Mouse (Mus musculus): Measurements from ENCODE around the gene Fto. TPM values are rescaled to one million over a fixed set of nuclear protein-coding genes. Genes with fewer than 3 reads are reported as not detected.

Gene Fto
- total RNA-seq, 2 experiments from 2014 or later, result 81.2 to 87.6 TPM

DNA sequence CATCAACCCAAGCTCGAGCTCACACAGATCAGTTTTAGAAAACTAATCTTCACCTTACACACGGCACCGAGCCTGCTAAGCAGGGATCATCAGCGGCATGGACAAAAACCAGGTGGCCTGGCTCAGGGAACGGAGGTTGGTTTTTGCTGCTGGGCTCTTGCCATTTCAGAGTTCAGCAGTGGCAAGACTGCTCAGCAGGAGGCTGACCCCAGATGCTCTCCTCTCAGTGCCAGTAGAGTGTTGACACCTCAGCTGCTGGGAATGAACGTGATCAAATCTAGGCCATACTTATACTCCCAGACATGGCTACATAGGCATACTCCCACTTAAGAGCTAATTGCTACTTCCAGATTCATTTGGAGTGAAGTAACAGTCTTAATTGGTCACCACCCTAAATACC is 245.1 kb downstream of the Fto start:
- no peak for DNase-seq (ENCODE audit: low spot score)

DNA sequence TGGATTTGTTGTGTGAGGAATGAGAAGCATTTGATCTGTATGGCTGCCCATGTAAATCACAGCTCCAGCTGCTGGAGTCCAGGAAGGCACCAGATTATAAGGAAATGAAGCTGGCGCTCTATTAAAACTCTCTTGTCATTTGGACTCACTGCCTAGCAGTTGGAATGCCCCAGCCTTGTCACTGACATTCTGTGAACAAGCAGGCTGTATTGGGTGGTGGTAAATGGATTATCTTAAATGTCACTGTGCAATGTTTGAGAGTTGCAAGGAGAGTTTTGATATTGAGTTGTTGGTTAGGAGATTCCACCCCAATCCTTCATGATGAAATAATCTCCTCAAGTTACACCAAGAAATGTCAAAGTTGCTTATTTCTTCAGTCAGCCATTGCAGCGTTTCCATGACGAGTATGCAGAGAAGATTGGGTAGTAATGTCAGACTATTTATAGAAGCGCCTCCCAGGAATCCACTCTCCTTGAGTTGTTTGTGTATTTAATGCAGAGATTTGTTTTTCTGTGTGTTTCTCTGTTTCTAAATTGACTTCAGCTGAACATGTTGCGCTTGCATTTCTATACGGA is 246.8 kb downstream of the Fto start:
- no peak for DNase-seq (ENCODE audit: low spot score)

DNA sequence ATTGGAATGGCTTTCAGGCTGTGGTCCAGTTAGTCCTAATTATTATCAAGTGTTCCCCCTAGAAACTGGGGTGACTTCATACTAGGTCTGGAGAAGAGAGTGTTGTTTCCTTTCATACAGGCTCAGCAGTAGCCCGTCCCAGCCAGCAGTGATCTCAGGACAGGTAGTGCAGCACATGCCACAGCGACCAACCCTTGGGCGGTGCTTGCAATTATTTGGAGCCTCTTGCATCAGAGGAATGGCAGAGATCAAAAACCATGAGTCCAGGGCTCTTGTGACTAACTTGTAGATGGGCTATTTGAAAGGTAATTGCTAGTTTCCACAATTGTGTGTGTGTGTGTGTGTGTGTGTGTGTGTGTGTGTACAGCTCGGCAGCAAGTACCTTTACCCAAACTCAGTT is 247.9 kb downstream of the Fto start:
- DNase-seq (ENCODE audit: low spot score), result no peak

DNA sequence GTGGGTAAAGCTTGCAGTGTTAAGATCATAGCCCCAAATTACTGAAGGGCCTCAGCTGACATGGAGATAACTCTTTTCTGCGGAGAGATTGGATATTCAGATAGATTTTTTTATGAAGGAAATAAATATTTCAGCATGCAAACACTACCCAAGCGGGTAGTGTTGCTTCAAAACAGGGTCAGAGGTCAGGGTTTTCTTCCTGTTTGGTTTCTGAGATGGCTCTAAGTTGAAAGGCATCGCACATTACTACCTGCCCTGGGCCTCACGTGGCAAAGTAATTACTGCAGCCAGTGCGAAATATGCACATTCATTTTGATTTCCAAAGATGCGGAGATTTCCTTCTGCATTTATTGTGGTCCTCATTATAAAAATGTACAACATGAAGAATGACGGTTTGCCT is 249.3 kb downstream of the Fto start:
- no peak for DNase-seq (ENCODE audit: low spot score)

DNA sequence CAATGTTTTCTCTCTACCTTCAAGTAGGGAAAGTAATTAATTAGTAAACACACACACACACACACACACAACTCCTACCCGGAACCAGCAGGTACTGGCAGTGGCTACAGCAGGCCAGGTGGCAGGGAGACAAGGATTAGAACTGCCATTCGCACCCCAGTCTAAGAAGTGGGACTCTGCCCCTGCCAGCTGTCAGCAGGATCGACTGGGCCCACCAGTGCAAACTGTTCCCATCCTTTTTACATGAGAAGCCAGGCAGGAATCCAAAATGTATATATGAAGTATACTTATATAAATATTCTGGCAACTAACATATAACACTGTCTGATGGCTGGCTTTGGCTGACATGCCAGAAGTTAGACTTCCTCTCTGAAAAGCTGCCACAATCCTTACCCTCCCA is 250.0 kb downstream of the Fto start:
- no peak for DNase-seq (ENCODE audit: low spot score)

DNA sequence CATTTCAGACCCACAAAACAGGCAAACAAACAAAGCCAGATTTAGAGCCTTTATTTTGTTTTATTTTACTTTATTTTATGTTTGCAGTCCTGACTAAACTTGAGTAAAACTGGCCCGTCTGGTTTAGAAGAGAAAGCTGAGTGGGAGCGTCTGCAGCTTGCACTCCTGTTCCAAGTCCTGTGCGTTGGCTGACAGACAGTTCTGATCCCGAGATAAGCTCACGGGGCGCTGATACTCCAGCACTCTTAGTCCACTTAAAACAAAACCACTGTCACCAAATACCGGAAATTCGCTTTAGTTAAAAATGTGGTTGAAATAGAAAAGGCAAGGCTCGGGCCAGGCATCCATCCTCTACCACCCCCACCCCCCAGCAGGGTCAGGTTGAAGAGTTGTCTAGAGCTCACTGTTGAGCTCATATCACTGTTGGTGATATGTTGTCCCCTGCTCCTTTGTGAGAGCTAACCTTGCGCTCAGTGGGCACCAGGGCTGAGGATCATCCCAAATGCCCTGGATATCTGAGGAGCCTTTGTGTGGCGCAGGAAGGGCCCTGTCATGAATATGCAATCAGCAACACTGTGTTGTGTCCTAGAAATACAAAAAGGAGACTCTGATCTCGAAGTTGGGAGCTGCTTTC is 252.7 kb downstream of the Fto start:
- DNase-seq (ENCODE audit: low spot score), result no peak

DNA sequence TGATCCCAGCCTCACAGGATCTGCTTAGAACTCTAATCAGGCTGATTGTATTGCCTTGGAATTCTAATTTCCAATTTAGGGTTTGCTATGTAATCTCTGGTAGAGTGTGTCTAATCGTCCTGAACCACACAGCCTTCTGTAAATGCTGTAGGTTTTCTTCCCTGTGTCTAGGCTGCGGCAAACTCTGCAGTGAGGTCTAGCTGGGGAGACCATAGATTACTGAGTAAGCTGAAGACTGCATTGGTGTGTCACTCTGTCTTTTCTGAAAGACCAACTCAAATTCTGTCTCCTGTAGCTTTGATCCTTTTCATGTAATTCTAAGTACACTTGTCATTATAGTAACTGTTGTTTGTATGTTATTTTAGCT is 253.2 kb downstream of the Fto start:
- no peak for DNase-seq (ENCODE audit: low spot score)

DNA sequence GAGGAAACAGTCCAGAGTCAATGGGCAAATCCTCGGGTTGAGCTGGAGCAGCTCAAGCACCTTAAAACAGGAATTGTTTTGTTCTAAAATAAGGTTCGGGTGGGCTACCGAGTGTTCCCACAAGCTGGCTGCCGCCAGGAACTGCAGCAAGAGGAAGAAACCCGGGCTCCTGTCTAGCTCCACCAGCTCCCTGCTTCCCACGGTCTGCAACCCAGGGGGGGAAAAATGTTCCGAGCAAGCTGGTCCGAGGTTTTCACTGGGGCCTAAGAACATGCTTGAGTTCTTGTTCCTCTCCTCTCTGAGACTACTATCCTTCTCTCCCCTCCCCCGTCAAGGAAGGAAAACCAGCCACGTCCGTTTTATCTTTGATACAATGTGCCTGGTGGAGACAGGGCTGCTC is 256.5 kb downstream of the Fto start:
- no peak for DNase-seq (ENCODE audit: low spot score)

DNA sequence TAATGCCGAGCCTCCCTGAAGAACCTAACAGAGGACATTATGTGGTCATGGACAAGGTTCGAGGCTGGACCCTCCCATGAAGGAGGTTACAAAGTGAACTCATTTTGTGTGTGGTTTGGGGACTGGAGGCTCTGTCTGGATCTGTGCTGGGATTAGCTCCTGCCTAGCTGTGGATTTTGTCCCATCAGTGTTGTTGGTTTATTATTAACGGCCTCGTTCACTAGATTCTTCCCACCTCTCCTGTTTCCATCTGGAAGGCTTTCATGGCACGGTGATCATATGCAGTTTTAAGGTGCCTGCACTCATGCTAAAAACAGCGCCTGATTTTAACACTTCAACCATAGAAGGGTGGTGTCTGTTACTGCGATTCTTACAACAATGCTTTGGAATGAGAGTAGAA is 257.5 kb downstream of the Fto start:
- peak; percentile 61 for DNase-seq (ENCODE audit: low spot score)

DNA sequence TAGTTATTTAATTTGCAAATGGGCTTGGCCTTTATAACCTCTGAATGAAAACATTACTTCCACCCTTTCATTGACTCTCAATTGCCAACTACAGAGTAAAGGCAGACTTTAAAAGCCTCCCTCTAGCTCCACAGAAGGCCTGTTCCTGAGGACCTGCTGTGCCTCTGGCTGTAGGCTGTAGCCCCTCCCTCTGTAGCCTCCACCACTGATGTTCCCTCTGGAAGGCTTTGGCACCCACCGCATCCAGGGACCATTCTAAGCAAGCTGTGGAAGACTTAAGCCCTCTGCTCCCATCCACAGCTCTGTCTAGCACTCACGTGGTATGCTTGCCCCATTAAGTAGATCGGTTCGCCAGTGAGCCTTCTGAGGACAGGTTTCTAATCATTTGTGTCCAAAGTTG is 258.7 kb downstream of the Fto start:
- no peak for DNase-seq (ENCODE audit: low spot score)

DNA sequence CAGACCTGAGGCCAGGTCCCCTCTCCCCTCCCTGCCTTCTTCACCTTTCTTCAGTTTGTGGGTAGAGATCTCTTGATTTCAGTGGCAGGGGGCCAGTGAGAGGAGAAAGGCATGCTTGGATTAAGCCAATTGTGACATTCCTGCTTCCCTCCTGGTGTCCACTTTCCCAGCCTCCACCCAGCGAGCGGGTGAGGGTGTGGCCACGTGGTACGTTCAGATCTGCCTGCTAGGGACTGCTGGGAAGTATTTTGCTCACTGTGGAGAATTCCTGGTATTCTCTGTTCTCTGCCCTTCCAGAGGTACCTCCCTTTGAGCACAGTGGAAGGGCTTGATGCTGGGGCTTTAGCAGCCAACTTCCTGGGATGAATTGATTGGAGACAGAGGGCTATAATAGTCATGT is 259.3 kb downstream of the Fto start:
- no peak for DNase-seq (ENCODE audit: low spot score)

DNA sequence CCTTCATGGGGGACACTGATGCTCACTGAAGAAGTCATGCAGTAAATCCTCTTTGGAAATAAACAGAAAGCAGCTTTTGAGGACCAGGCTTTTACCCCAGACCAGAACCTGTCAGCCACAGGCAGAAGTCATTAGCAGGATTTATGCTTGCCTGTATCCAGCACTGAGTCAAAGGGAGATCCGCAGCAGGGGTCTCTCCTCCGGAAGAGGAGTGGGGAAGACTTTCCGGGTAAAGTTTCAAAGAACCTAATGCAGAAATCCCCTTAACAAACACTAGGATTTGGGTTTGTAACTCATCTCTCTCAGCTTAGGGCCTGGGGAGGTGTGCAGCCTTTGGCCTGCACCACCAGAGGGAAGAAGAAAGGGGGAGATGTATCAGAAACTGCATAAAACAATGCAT is 262.3 kb downstream of the Fto start:
- no peak for DNase-seq (ENCODE audit: low spot score)

DNA sequence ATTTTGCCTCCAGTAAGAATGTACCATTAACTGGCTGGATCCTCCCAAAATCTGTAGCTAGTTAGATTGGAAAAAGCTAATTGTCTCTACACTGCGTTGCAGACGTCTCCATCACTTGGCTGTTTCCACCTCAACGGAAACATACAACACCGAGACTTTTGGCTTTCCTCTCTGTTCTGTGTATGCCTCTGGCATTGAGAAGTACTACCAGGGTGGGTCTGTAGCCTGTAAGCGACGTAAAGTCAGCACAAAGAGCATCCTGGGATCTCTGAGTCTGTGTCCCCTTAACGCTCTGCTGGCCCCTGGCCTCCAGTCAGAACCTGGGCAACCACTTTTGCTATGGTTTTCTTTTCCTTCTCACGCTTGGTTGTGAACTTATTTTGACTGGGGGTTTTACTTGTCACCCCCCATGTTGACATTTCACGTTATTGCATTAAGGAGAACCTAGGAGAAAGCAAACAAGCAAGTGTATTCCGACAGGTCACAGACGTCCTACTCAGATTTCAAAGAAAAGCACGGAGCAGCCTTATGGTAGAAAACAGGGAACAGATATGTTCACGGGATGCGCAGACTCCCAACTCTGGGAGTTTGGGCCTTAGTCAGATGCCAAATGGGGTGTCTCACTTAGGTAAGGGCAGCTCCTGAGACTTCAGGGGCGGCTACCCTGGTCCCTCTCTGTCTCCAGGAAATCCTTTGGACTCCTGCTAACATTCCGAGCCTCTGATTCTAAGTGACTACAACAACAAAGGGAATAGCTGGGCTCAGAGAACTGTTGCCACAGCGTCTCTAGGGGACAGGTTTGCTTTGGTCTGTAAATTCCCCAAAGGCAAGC is 263.0 kb downstream of the Fto start:
- no peak for DNase-seq (ENCODE audit: low spot score)

DNA sequence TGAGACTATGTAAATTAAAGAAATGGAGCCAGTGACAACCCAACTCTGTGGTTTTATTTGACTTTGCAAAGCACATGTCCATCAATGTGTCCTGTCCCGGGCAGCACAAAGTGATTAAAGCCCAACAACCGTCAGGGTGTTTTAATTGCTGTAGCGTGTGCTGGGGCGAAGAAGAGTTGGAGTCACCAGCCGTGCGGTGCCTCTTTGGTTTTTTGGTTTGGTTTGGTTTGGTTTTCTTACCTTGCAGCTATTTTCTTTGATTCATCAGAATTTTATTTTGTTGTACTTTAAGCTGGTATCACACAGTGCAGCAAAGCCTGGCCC is 263.6 kb downstream of the Fto start:
- no peak for DNase-seq (ENCODE audit: low spot score)

DNA sequence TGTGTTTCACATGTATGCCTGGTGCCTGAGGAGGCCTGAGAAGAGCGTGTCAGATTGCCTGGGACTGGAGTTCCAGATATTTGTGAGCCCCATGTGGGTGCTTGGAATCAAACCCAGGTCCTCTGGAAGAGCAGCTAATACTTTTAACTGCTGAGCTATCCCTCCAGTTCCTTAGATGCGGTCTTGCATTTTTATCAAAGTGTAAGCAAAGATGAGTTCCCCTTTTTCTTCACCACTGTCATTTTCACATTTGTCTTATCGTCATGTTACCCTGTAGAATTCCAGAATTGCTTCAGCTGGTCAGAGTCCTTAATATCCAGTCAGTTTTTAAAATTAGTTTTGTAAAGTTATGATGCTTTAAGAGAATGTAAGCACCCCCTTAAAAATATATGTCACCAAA is 264.3 kb downstream of the Fto start:
- DNase-seq (ENCODE audit: low spot score), result no peak

DNA sequence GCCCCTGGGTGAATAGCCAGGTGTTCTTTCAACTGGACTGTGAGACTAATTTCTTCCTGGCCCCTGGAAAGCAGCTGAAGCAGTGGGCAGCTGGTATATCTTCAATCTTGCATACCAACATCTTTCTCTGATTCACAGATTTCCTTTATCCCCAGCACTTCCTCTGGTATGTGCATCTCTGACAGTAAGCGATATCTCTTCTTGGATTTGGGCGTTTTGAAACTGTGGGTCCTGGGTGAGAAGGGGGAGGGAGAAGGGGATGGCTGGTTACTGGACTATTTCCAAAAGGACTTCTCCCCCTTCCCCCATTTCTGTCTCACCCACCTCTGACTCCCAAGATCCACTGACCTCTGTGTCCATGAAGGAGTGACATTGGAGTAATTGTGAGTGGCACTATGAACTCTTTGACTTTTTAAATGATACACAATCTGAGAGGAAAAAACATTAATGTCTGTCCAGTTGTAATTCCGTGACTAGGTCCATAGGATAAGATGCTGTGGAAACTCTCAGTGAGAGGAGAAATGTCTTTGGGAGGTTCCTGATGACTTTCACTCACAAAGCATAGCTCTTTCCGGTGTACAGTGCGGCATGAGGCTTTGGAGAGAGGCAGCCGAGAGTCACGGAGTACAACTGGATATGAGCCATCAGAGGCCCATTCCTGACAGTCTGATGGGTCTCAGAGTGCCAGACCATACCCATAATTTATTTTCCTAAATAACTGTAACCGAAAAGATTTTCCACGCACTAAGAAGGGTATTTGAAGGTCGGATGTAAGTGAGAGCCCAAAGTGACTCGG is 271.5 kb downstream of the Fto start:
- DNase-seq (ENCODE audit: low spot score), result no peak

DNA sequence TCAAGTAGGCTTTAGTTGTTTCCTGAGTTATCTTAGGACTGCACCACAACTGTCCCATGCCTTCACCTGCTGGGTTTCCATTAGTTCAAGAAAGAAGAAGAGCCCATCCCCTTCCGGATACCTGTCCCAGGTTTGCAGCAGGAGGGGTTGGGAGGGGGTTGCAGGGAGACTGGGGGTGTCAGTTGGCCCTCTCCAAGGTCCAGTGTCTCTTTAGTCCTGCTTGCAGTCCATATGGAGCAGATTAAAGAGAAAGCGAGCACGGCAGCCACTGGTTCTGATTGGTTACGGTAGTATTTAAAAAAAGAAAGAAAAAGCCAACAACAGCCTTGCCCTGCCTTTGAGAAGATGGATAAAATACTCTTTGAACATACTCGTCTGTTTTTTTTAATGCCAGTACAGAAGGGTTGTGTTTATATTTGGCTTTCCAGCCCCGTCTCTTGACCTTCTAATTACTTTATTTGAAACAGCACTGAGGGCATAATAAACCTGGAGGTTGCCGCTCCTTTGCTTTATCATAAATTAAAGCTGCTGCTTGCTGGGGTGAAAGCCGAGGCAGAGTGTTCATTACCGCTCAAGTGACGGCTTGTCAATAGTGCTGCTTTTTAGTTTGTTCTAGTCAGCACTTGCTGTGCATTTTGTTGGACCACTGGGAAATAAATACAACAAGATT is 279.2 kb downstream of the Fto start:
- DNase-seq (ENCODE audit: low spot score), result no peak

DNA sequence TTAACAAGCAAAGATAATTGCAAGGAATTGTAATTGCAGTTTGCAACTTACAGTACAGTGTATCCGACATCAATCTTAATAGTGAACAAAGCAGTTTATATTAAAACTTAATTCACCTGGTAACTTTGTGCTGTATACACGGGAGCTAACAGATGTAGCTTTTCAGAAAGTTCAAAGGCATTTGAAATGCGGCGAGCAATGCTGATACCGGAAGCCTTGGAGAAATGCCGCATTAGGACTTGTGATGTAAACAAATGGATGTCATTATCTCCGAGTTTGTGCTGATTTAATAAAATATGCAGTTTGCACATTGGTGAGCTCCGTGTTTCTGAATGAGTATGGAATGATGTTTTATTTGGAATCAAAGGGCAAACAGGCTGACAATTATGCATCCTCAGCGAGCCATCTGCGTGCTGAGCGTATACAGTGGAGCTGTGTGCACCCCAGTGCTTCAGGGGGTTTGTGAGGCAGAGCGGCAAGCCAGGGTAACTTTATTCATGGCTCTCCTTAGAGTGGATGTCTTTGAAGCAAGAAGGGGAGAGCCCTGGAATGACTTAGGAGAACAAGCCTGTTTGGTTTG is 280.0 kb downstream of the Fto start:
- no peak for DNase-seq (ENCODE audit: low spot score)

DNA sequence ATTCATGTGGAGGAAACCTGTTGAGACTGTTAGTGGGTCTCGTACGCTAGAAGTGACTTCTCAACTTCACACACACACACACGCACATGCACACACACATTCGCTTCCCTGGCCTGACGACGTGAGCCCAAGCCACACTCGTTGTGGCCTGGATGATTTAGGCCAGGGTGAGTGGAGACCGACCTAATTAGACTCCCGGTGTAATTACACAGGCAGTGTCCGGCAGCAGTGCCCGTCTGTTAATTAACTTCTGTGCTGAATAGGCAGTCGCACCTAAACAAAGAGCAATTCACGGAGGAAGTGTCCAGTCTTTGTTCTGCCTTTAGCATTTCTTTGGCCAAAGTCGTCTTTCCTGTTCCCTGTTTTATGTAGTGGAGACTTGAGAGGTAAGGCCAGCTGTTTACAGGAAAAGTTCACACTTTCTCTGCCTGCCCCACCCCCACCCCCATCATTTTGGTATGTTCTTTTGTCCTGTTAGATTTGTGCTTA is 286.1 kb downstream of the Fto start:
- DNase-seq (ENCODE audit: low spot score), result no peak

DNA sequence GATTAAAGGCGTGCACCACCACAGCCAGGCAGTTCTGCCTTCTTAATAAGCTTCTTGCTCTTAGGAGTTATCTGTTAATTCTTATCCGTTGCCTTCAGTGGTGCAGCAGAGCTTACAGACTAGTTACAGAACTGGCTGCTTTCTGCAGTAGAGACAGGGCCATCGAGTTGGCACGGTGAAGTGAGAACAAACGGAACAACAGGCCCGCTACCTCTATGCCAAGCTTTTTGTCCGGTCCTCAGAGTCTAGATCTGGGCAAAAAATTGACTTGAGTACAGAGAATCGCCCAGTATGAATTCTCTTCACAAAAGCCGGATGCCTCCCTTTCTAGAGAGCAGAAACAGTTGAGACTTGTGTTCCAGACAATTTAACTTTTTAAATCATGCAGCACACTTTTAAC is 290.4 kb downstream of the Fto start:
- DNase-seq (ENCODE audit: low spot score), result no peak

DNA sequence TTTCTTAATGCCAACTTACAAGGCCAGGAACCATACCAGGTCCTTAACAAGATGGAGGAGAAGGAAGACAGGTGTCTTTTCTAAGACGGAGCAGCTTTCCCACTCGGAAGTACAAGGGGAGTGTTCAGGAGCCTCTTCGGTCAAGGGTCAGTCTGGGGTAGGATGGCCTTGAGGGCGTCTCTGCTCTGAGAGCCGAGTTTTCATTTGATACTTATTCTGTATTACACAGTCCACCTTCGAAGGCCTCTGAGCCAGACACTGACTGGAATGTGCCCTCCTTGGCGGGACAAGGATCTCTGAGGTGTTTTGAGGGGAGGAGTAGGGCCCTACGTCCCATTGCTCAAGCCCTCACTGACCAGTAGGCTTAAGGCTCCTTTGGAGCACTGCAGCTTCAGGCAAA is 292.6 kb downstream of the Fto start:
- no peak for DNase-seq (ENCODE audit: low spot score)
